Comparison of ENCODE assay signal across 21 mouse cellular contexts in the genomic region with DNA sequence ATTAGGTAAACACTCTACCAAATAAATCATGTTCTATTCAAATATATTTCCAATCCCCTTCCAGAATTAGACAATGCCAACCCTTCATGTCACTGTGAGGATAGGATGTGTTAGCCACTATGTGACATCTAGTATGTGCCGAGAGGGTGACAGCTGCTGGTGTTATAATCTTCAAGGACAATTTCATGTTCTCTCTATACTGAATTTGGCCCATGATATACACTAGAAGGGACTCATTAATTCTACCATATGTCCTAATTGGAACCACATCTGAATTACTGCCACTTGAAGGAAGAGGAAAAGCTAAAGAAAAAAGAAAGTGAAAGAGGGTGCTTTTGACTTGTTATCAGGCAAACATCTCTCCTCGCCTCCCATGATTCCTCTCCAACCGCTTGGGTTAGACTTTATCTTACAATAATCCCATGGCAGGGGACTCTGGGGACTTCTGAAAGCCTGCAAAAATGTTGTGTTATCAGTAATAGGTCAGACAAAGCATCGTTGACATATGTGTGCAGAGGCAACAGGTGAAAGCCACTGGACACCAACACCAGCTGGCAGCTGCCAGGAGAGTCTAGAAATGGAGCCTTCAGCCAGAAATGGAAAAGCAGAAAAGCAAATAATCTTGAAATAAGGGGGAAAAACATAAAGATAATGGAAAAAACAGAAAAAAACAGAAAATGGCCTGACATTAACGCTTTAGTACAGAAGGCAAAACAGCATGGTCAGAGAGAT.
DNase-seq lines count a peak whose midpoint lies in the region; ATAC-seq and TF ChIP-seq lines count a peak whose summit lies in the region.
"Had no signal": no experiment of that assay in that cellular context is flagged by ENCODE, and none has a peak within 500 bp of the region (broad histone marks: within the 10 kb centered on the region; RNA-seq: fewer than 3 reads in every experiment).

No protein-coding gene starts in this region.

- peaks cover 10% of the 10 kb centered on the region for H3K4me1 ChIP-seq in forebrain, embryonic 13.5 days
- H3K4me1 ChIP-seq in forebrain, embryonic 10.5 days, result peaks cover 10% of the 10 kb centered on the region
- peaks cover 57% of the 10 kb centered on the region for H3K4me1 ChIP-seq in heart, embryonic 13.5 days
- peaks cover 6% of the 10 kb centered on the region; the same call in 1 of the 2 replicates for H3K4me1 ChIP-seq in heart, adult 2 months (ENCODE audit: control insufficient read depth, insufficient read depth, low read length)
- H3K4me1 ChIP-seq in embryonic fibroblast, embryonic 13.5 days (ENCODE audit: control insufficient read depth, insufficient read depth, low read length), result peaks cover 13% of the 10 kb centered on the region; the same call in 1 of the 2 replicates

- TF ChIP-seq CTCF in heart, adult 2 months (IDR thresholded peaks at IDR 0.05), result no peak
- TF ChIP-seq CTCF in embryonic fibroblast, embryonic 13.5 days (IDR thresholded peaks at IDR 0.05; ENCODE audit: borderline replicate concordance, insufficient read depth, low read length), result no peak

- no peak for DNase-seq in forebrain, embryonic 10.5 days (ENCODE audit: extremely low spot score, low spot score)
- no peak for DNase-seq in heart, adult 2 months
- peak; percentile 6 for DNase-seq in 416B (ENCODE audit: low read depth)
- DNase-seq in urinary bladder, postnatal 4 days (ENCODE audit: low spot score in 2 of 2), result no peak
- no peak for DNase-seq in right cerebral cortex, postnatal 10 days (ENCODE audit: low spot score in 2 of 2)
- DNase-seq: adrenal gland, adult 8-10 months; cerebellum, adult 9-11 months; gastrocnemius, postnatal 25 days; kidney, adult 8-10 months; kidney, postnatal 25 days; liver, postnatal 0 days; lung, postnatal 14 days; right cerebral cortex, postnatal 4 days had no signal

- intact Hi-C loops in heart, adult 2 months (cut with DNase I), result loop anchor here (10.0 kb wide), 1 partner anchor 128 kb away; a partner anchor contains a TSS

- H3K4me2 ChIP-seq in forebrain, embryonic 13.5 days, result no peak overlapping the region
- no peak overlapping the region for H3K4me2 ChIP-seq in heart, embryonic 13.5 days
- H3K4me2 ChIP-seq: embryonic facial prominence, embryonic 12.5 days; limb, embryonic 15.5 days; midbrain, embryonic 15.5 days had no signal

- no peaks in the 10 kb centered on the region for H3K9me3 ChIP-seq in forebrain, embryonic 13.5 days (replicated peaks)
- H3K9me3 ChIP-seq in forebrain, embryonic 10.5 days, result no peaks in the 10 kb centered on the region
- H3K9me3 ChIP-seq in heart, embryonic 13.5 days, result 0 out of 2 replicates have a peak, but pooled peaks cover 5% of the 10 kb centered on the region
- H3K9me3 ChIP-seq: embryonic facial prominence, embryonic 12.5 days; limb, embryonic 15.5 days; midbrain, embryonic 15.5 days had no signal

- no peaks in the 10 kb centered on the region for H3K79me2 ChIP-seq in heart, adult 2 months (replicated peaks; ENCODE audit: control insufficient read depth, insufficient read depth, low read length)

- no peak overlapping the region for H3K4me3 ChIP-seq in forebrain, embryonic 13.5 days
- no peak overlapping the region for H3K4me3 ChIP-seq in forebrain, embryonic 10.5 days
- no peak overlapping the region for H3K4me3 ChIP-seq in heart, embryonic 13.5 days
- no peak overlapping the region for H3K4me3 ChIP-seq in heart, adult 2 months
- H3K4me3 ChIP-seq in embryonic fibroblast, embryonic 13.5 days (ENCODE audit: insufficient read depth, low read length), result no peak overlapping the region
- H3K4me3 ChIP-seq: embryonic facial prominence, embryonic 12.5 days; limb, embryonic 15.5 days; midbrain, embryonic 15.5 days had no signal

- no peaks in the 10 kb centered on the region for H3K36me3 ChIP-seq in forebrain, embryonic 13.5 days (ENCODE audit: poor library complexity, severe bottlenecking)
- H3K36me3 ChIP-seq in forebrain, embryonic 10.5 days (replicated peaks), result no peaks in the 10 kb centered on the region
- H3K36me3 ChIP-seq in heart, embryonic 13.5 days, result no peaks in the 10 kb centered on the region
- H3K36me3 ChIP-seq in heart, adult 2 months (ENCODE audit: control insufficient read depth, insufficient read depth, low read length), result no peaks in the 10 kb centered on the region
- H3K36me3 ChIP-seq: embryonic facial prominence, embryonic 12.5 days; limb, embryonic 15.5 days; midbrain, embryonic 15.5 days had no signal

- WGBS in forebrain, embryonic 13.5 days, result 71% methylated on average over 5 of the region's 5 CpGs
- 82% methylated on average over 5 of the region's 5 CpGs for WGBS in forebrain, embryonic 10.5 days
- 46% methylated on average over 5 of the region's 5 CpGs for WGBS in heart, embryonic 13.5 days
- 70% methylated on average over 5 of the region's 5 CpGs for WGBS in heart, adult 2 months

- no peak for TF ChIP-seq EP300 in heart, adult 2 months (IDR thresholded peaks at IDR 0.05; ENCODE audit: insufficient read depth, low read depth, low read length)

- no peaks in the 10 kb centered on the region for H3K27me3 ChIP-seq in forebrain, embryonic 13.5 days
- no peaks in the 10 kb centered on the region for H3K27me3 ChIP-seq in forebrain, embryonic 10.5 days (ENCODE audit: poor library complexity, severe bottlenecking)
- H3K27me3 ChIP-seq in heart, embryonic 13.5 days (replicated peaks), result no peaks in the 10 kb centered on the region
- no peaks in the 10 kb centered on the region for H3K27me3 ChIP-seq in heart, adult 2 months (ENCODE audit: control insufficient read depth, insufficient read depth, low read length)
- H3K27me3 ChIP-seq: embryonic facial prominence, embryonic 12.5 days; limb, embryonic 15.5 days; megakaryocyte, embryonic 14.5 days; midbrain, embryonic 15.5 days had no signal

- H3K27ac ChIP-seq in forebrain, embryonic 13.5 days, result no peak overlapping the region
- no peak overlapping the region for H3K27ac ChIP-seq in forebrain, embryonic 10.5 days
- peak overlapping the region; percentile 97 for H3K27ac ChIP-seq in heart, embryonic 13.5 days (replicated peaks)
- no peak overlapping the region for H3K27ac ChIP-seq in heart, adult 2 months
- peak overlapping the region; percentile 96 for H3K27ac ChIP-seq in embryonic fibroblast, embryonic 13.5 days (ENCODE audit: insufficient read depth, low read length)
- H3K27ac ChIP-seq: embryonic facial prominence, embryonic 12.5 days; limb, embryonic 15.5 days; midbrain, embryonic 15.5 days; stomach, postnatal 0 days had no signal

- peak; percentile 33; the same call in 1 of the 2 replicates for ATAC-seq in forebrain, embryonic 13.5 days
- no peak for ATAC-seq in heart, embryonic 13.5 days (ENCODE audit: extremely low read depth, insufficient number of reproducible peaks, low FRiP score, low TSS enrichment)
- ATAC-seq: liver, postnatal 0 days; midbrain, embryonic 15.5 days had no signal

- no peak for TF ChIP-seq POLR2A in heart, adult 2 months (IDR thresholded peaks at IDR 0.05; ENCODE audit: insufficient read depth, low read depth, low read length)
- no peak for TF ChIP-seq POLR2A in embryonic fibroblast, embryonic 13.5 days (IDR thresholded peaks at IDR 0.05; ENCODE audit: low read depth, low read length)

- no peak overlapping the region for H3K9ac ChIP-seq in forebrain, embryonic 13.5 days
- H3K9ac ChIP-seq in heart, embryonic 13.5 days, result no peak overlapping the region
- no peak overlapping the region for H3K9ac ChIP-seq in heart, adult 2 months (ENCODE audit: low read depth, low read length)
- H3K9ac ChIP-seq: embryonic facial prominence, embryonic 12.5 days; limb, embryonic 15.5 days; liver, postnatal 0 days; midbrain, embryonic 15.5 days had no signal

Comparison
In these comparisons a context has a peak if more than half of its experiments do, and no peak if none do; other contexts are left out.
1. H3K27ac ChIP-seq: peak in heart, embryonic 13.5 days (single experiment) and embryonic fibroblast, embryonic 13.5 days (single experiment); none in forebrain, embryonic 13.5 days (single experiment), forebrain, embryonic 10.5 days (single experiment) and heart, adult 2 months (single experiment).